Mouse (Mus musculus) lung, postnatal 0 days (tissue): ENCODE measurements around the gene Zfp600.
"Not testable (repeated sequence)": the region's sequence is repeated elsewhere in the genome, so short reads cannot be mapped to it uniquely, and the experiment has no call there.

Experiments used
- CTCF ChIP-seq: IDR thresholded peaks from 2 replicates; pipeline ENCODE4 v1.5.1; 2016; ENCODE audit warnings: antibody characterized with exemption, mild to moderate bottlenecking
- EP300 ChIP-seq: IDR thresholded peaks from 2 replicates; pipeline ENCODE4 v1.6.1; 2016; ENCODE audit warnings: antibody characterized with exemption, mild to moderate bottlenecking, control low read depth

- not testable (repeated sequence) for TF ChIP-seq EP300, CTCF
These were observed 17.0 kb downstream of the Zfp600 start for GRCm38 (mm10) chr4:146173378-146174226.
